Mouse (Mus musculus): Measurements from ENCODE around the gene Krt86. TPM values are rescaled to one million over a fixed set of nuclear protein-coding genes. Genes with fewer than 3 reads are reported as not detected.
A peak's percentile ranks its signal among the peaks of the same experiment; 100 is the strongest.

Gene Krt86
- polyA plus RNA-seq, 1 experiment from 2014 or later = 0.28 TPM

GRCm38 (mm10) chr15:101458361-101458930, 14.8 kb upstream of the Krt86 start:
- ATAC-seq (ENCODE audit: insufficient number of reproducible peaks, low FRiP score, low TSS enrichment, low read depth) = no peak
- H3K36me3 ChIP-seq = no peaks in the 10 kb centered on the region
- no peak overlapping the region for H3K9ac ChIP-seq

GRCm38 (mm10) chr15:101459283-101459682, 14.0 kb upstream of the Krt86 start:
- Histone ChIP-seq H3K27me3 (no peaks in the 10 kb centered on the region; the same call in 1 of the 2 replicates), H3K36me3 (no peaks in the 10 kb centered on the region), H3K4me2 (no peak overlapping the region), H3K27ac (no peak overlapping the region), H3K9ac (no peak overlapping the region), H3K9me3 (no peaks in the 10 kb centered on the region), H3K4me3 (no peak overlapping the region), H3K4me1 (no peaks in the 10 kb centered on the region)
- ATAC-seq (ENCODE audit: insufficient number of reproducible peaks, low FRiP score, low TSS enrichment, low read depth) = no peak
- WGBS = 78% methylated on average over 14 of the region's 14 CpGs

More at GRCm38 (mm10) chr15:101458361-101458930, 14.8 kb upstream of the Krt86 start:
- Histone ChIP-seq H3K4me1 (0 out of 2 replicates have a peak, but pooled peaks cover under 1% of the 10 kb centered on the region), H3K27ac (no peak overlapping the region), H3K9me3 (no peaks in the 10 kb centered on the region), H3K27me3 (no peaks in the 10 kb centered on the region), H3K4me2 (no peak overlapping the region), H3K4me3 (no peak overlapping the region)
- 71% methylated on average over 16 of the region's 16 CpGs for WGBS

GRCm38 (mm10) chr15:101463651-101464050, 9.6 kb upstream of the Krt86 start, which contains the start of gene Krt81:
TSS of gene Krt81 (minus strand) at chr15:101463751.
- H3K27ac ChIP-seq = no peak within 1 kb of the TSS
- 80% methylated on average over 13 of the region's 13 CpGs for WGBS

GRCm38 (mm10) chr15:101469093-101469492, 4.2 kb upstream of the Krt86 start:
- Histone ChIP-seq H3K4me3 (no peak overlapping the region), H3K9ac (no peak overlapping the region), H3K27me3 (no peaks in the 10 kb centered on the region), H3K4me1 (no peaks in the 10 kb centered on the region), H3K27ac (no peak overlapping the region), H3K9me3 (no peaks in the 10 kb centered on the region), H3K36me3 (no peaks in the 10 kb centered on the region), H3K4me2 (no peak overlapping the region)
- 78% methylated on average over 4 of the region's 4 CpGs for WGBS
- no peak for ATAC-seq (ENCODE audit: insufficient number of reproducible peaks, low FRiP score, low TSS enrichment, low read depth)

More at GRCm38 (mm10) chr15:101463651-101464050, 9.6 kb upstream of the Krt86 start, which contains the start of gene Krt81:
- Histone ChIP-seq H3K9me3 (no peaks in the 10 kb centered on the region), H3K36me3 (no peaks in the 10 kb centered on the region), H3K27me3 (no peaks in the 10 kb centered on the region; the same call in 1 of the 2 replicates), H3K4me3 (no peak within 1 kb of the TSS), H3K9ac (no peak within 1 kb of the TSS), H3K4me2 (no peak within 1 kb of the TSS), H3K4me1 (no peaks in the 10 kb centered on the region)
- no peak for ATAC-seq (ENCODE audit: insufficient number of reproducible peaks, low FRiP score, low TSS enrichment, low read depth)

- no peak for ATAC-seq (ENCODE audit: insufficient number of reproducible peaks, low FRiP score, low TSS enrichment, low read depth)
- Histone ChIP-seq H3K4me1 (peaks cover 12% of the 10 kb centered on the region), H3K27ac (no peak overlapping the region), H3K36me3 (no peaks in the 10 kb centered on the region), H3K4me2 (peak overlapping the region; percentile 55), H3K27me3 (peaks cover 18% of the 10 kb centered on the region), H3K9me3 (no peaks in the 10 kb centered on the region), H3K9ac (no peak overlapping the region), H3K4me3 (peak overlapping the region; percentile 27)
- WGBS = 8% methylated on average over 31 of the region's 31 CpGs
These were observed 5.9 kb downstream of the Krt86 start for GRCm38 (mm10) chr15:101479007-101479665.

- Histone ChIP-seq H3K27me3 (peaks cover 18% of the 10 kb centered on the region), H3K9me3 (no peaks in the 10 kb centered on the region), H3K36me3 (no peaks in the 10 kb centered on the region), H3K4me3 (peak overlapping the region; percentile 27), H3K4me1 (peaks cover 12% of the 10 kb centered on the region), H3K9ac (no peak overlapping the region), H3K4me2 (peak overlapping the region; percentile 55), H3K27ac (no peak overlapping the region)
- WGBS = 36% methylated on average over 11 of the region's 11 CpGs
- no peak for ATAC-seq (ENCODE audit: insufficient number of reproducible peaks, low FRiP score, low TSS enrichment, low read depth)
These were observed 6.4 kb downstream of the Krt86 start for GRCm38 (mm10) chr15:101479666-101480060.

- H3K4me3 ChIP-seq = no peak overlapping the region
- H3K27ac ChIP-seq = no peak overlapping the region
- no peaks in the 10 kb centered on the region for H3K9me3 ChIP-seq
- H3K9ac ChIP-seq = no peak overlapping the region
- peaks cover 18% of the 10 kb centered on the region for H3K27me3 ChIP-seq
- peaks cover 14% of the 10 kb centered on the region for H3K4me1 ChIP-seq
- H3K4me2 ChIP-seq = no peak overlapping the region
- no peak for ATAC-seq (ENCODE audit: insufficient number of reproducible peaks, low FRiP score, low TSS enrichment, low read depth)
- WGBS = 26% methylated on average over 4 of the region's 4 CpGs
- H3K36me3 ChIP-seq = no peaks in the 10 kb centered on the region
These were observed 8.8 kb downstream of the Krt86 start for GRCm38 (mm10) chr15:101482056-101482455.

- WGBS = 69% methylated on average over 1 of the region's 1 CpGs
- no peaks in the 10 kb centered on the region for H3K9me3 ChIP-seq
- H3K27ac ChIP-seq = no peak overlapping the region
- no peak overlapping the region for H3K9ac ChIP-seq
- peaks cover 8% of the 10 kb centered on the region for H3K27me3 ChIP-seq
- H3K4me3 ChIP-seq = no peak overlapping the region
- no peak for ATAC-seq (ENCODE audit: insufficient number of reproducible peaks, low FRiP score, low TSS enrichment, low read depth)
- H3K4me2 ChIP-seq = no peak overlapping the region
- peaks cover 14% of the 10 kb centered on the region for H3K4me1 ChIP-seq
- no peaks in the 10 kb centered on the region for H3K36me3 ChIP-seq
These were observed 10.4 kb downstream of the Krt86 start for GRCm38 (mm10) chr15:101483646-101484045.

GRCm38 (mm10) chr15:101484939-101485338, 11.7 kb downstream of the Krt86 start:
- Histone ChIP-seq H3K27me3 (no peaks in the 10 kb centered on the region), H3K9me3 (no peaks in the 10 kb centered on the region), H3K4me1 (0 out of 2 replicates have a peak, but pooled peaks cover 5% of the 10 kb centered on the region), H3K36me3 (no peaks in the 10 kb centered on the region), H3K27ac (no peak overlapping the region), H3K4me2 (no peak overlapping the region), H3K4me3 (no peak overlapping the region), H3K9ac (no peak overlapping the region)
- 52% methylated on average over 1 of the region's 1 CpGs for WGBS
- ATAC-seq (ENCODE audit: insufficient number of reproducible peaks, low FRiP score, low TSS enrichment, low read depth) = no peak

- WGBS = 65% methylated on average over 11 of the region's 11 CpGs
- Histone ChIP-seq H3K9me3 (no peaks in the 10 kb centered on the region), H3K9ac (no peak overlapping the region), H3K27me3 (no peaks in the 10 kb centered on the region), H3K4me2 (no peak overlapping the region), H3K4me1 (0 out of 2 replicates have a peak, but pooled peaks cover 5% of the 10 kb centered on the region), H3K36me3 (no peaks in the 10 kb centered on the region), H3K4me3 (no peak overlapping the region), H3K27ac (no peak overlapping the region)
- ATAC-seq (ENCODE audit: insufficient number of reproducible peaks, low FRiP score, low TSS enrichment, low read depth) = no peak
These were observed 12.8 kb downstream of the Krt86 start for GRCm38 (mm10) chr15:101485911-101486635.

- H3K36me3 ChIP-seq = no peaks in the 10 kb centered on the region
- no peak within 1 kb of the TSS for H3K9ac ChIP-seq
- H3K4me2 ChIP-seq = no peak within 1 kb of the TSS
- 0 out of 2 replicates have a peak, but pooled peaks cover 8% of the 10 kb centered on the region for H3K4me1 ChIP-seq
- 62% methylated on average over 6 of the region's 6 CpGs for WGBS
- H3K9me3 ChIP-seq = no peaks in the 10 kb centered on the region
- no peak within 1 kb of the TSS for H3K4me3 ChIP-seq
- no peak for ATAC-seq (ENCODE audit: insufficient number of reproducible peaks, low FRiP score, low TSS enrichment, low read depth)
- H3K27ac ChIP-seq = no peak within 1 kb of the TSS
- no peaks in the 10 kb centered on the region for H3K27me3 ChIP-seq
These were observed 18.2 kb downstream of the Krt86 start, which contains the start of gene Krt83 for GRCm38 (mm10) chr15:101491431-101491830. TSS of gene Krt83 (minus strand) at chr15:101491512.

- Histone ChIP-seq H3K4me2 (no peak overlapping the region), H3K9ac (no peak overlapping the region), H3K9me3 (no peaks in the 10 kb centered on the region), H3K36me3 (no peaks in the 10 kb centered on the region), H3K27ac (no peak overlapping the region), H3K27me3 (no peaks in the 10 kb centered on the region), H3K4me1 (0 out of 2 replicates have a peak, but pooled peaks cover 8% of the 10 kb centered on the region), H3K4me3 (no peak overlapping the region)
- ATAC-seq (ENCODE audit: insufficient number of reproducible peaks, low FRiP score, low TSS enrichment, low read depth) = no peak
- WGBS = 44% methylated on average over 8 of the region's 8 CpGs
These were observed 19.4 kb downstream of the Krt86 start for GRCm38 (mm10) chr15:101492718-101493117.

Data from limb, embryonic 15.5 days (tissue).